Comparison of ENCODE assay signal across 15 mouse cellular contexts in genomic region chr7:75872697-75873096, GRCm38 (mm10). TPM values are rescaled to one million over a fixed set of nuclear protein-coding genes. Genes with fewer than 3 reads are reported as not detected.
DNase-seq lines count a peak whose midpoint lies in the region; ATAC-seq and TF ChIP-seq lines count a peak whose summit lies in the region.
"Had no signal": no experiment of that assay in that cellular context is flagged by ENCODE, and none has a peak within 500 bp of the region (broad histone marks: within the 10 kb centered on the region; RNA-seq: fewer than 3 reads in every experiment).

No protein-coding gene starts in this region.

- H3K27me3 ChIP-seq in liver, embryonic 15.5 days = no peaks in the 10 kb centered on the region
- H3K27me3 ChIP-seq in liver, embryonic 11.5 days (replicated peaks; ENCODE audit: control insufficient read depth, insufficient read depth, low read length) = no peaks in the 10 kb centered on the region
- no peaks in the 10 kb centered on the region for H3K27me3 ChIP-seq in forebrain, postnatal 0 days (ENCODE audit: insufficient read depth, low read length)

- H3K36me3 ChIP-seq in liver, embryonic 15.5 days (replicated peaks) = peaks cover 67% of the 10 kb centered on the region
- H3K36me3 ChIP-seq in liver, embryonic 11.5 days (ENCODE audit: control insufficient read depth, insufficient read depth, low read length) = peaks cover 4% of the 10 kb centered on the region; the same call in 1 of the 2 replicates
- peaks cover 22% of the 10 kb centered on the region for H3K36me3 ChIP-seq in forebrain, postnatal 0 days (ENCODE audit: insufficient read depth)

- no peak overlapping the region for H3K9ac ChIP-seq in liver, embryonic 15.5 days
- H3K9ac ChIP-seq in liver, embryonic 11.5 days (ENCODE audit: low read depth, low read length) = no peak overlapping the region
- H3K9ac ChIP-seq in forebrain, postnatal 0 days = no peak overlapping the region
- H3K9ac ChIP-seq: hindbrain, embryonic 14.5 days had no signal

- WGBS in liver, embryonic 15.5 days (ENCODE audit: insufficient replicate concordance) = 82% methylated on average over 8 of the region's 8 CpGs
- 87% methylated on average over 8 of the region's 8 CpGs for WGBS in liver, embryonic 11.5 days
- 76% methylated on average over 8 of the region's 8 CpGs for WGBS in bone marrow, adult 2 months
- 87% methylated on average over 8 of the region's 8 CpGs for WGBS in forebrain, postnatal 0 days

- no peak for TF ChIP-seq POLR2A in bone marrow, adult 2 months (IDR thresholded peaks at IDR 0.05; ENCODE audit: borderline replicate concordance, control insufficient read depth, low read depth, low read length)

- H3K4me1 ChIP-seq in liver, embryonic 15.5 days (replicated peaks) = peaks cover 39% of the 10 kb centered on the region
- no peaks in the 10 kb centered on the region; the same call in 1 of the 2 replicates for H3K4me1 ChIP-seq in liver, embryonic 11.5 days (replicated peaks; ENCODE audit: control insufficient read depth, insufficient read depth, low read length)
- H3K4me1 ChIP-seq in bone marrow, adult 2 months (ENCODE audit: control insufficient read depth, insufficient read depth, low read length) = peaks cover 5% of the 10 kb centered on the region; the same call in 1 of the 2 replicates
- no peaks in the 10 kb centered on the region for H3K4me1 ChIP-seq in forebrain, postnatal 0 days (ENCODE audit: insufficient read depth)

- intact Hi-C loops in heart, postnatal 10 days (cut with DNase I) = no loop called here

- no peak overlapping the region for H3K4me3 ChIP-seq in liver, embryonic 15.5 days (replicated peaks)
- H3K4me3 ChIP-seq in liver, embryonic 11.5 days (ENCODE audit: low read depth, low read length) = no peak overlapping the region
- H3K4me3 ChIP-seq in bone marrow, adult 2 months (replicated peaks; ENCODE audit: control insufficient read depth, low read depth, low read length) = no peak overlapping the region
- H3K4me3 ChIP-seq in forebrain, postnatal 0 days (ENCODE audit: low read depth, low read length) = no peak overlapping the region
- H3K4me3 ChIP-seq: embryonic facial prominence, embryonic 10.5 days; heart, embryonic 10.5 days had no signal

- H3K27ac ChIP-seq in liver, embryonic 15.5 days (replicated peaks) = peak overlapping the region; percentile 53
- H3K27ac ChIP-seq in liver, embryonic 11.5 days (ENCODE audit: low read depth, low read length) = no peak overlapping the region
- H3K27ac ChIP-seq in bone marrow, adult 2 months (ENCODE audit: control insufficient read depth, insufficient read depth, low read depth, low read length, poor library complexity) = peak overlapping the region; percentile 53
- no peak overlapping the region for H3K27ac ChIP-seq in forebrain, postnatal 0 days (ENCODE audit: low read depth, low read length)
- H3K27ac ChIP-seq: embryonic facial prominence, embryonic 10.5 days; heart, embryonic 10.5 days; hindbrain, embryonic 14.5 days had no signal

- TF ChIP-seq CTCF in bone marrow, adult 2 months (IDR thresholded peaks at IDR 0.05; ENCODE audit: control insufficient read depth, insufficient read depth, low read length) = no peak
- TF ChIP-seq CTCF in forebrain, postnatal 0 days (IDR thresholded peaks at IDR 0.05; ENCODE audit: low read depth) = no peak

- H3K9me3 ChIP-seq in liver, embryonic 15.5 days (replicated peaks) = no peaks in the 10 kb centered on the region
- no peaks in the 10 kb centered on the region for H3K9me3 ChIP-seq in liver, embryonic 11.5 days (ENCODE audit: control insufficient read depth, low read length)
- no peaks in the 10 kb centered on the region for H3K9me3 ChIP-seq in forebrain, postnatal 0 days (ENCODE audit: low read length)
- H3K9me3 ChIP-seq: embryonic facial prominence, embryonic 10.5 days; heart, embryonic 10.5 days had no signal

- no peak overlapping the region for H3K4me2 ChIP-seq in liver, embryonic 15.5 days
- no peak overlapping the region for H3K4me2 ChIP-seq in liver, embryonic 11.5 days
- H3K4me2 ChIP-seq in forebrain, postnatal 0 days (ENCODE audit: low read depth) = no peak overlapping the region
- H3K4me2 ChIP-seq: hindbrain, embryonic 14.5 days had no signal

- peak; percentile 80 for DNase-seq in heart, adult 11 months
- no peak for DNase-seq in heart, postnatal 10 days
- DNase-seq in liver, embryonic 11.5 days (ENCODE audit: low spot score) = no peak
- no peak for DNase-seq in forebrain, postnatal 0 days
- DNase-seq: cerebellum, adult 18-20 months; gastrocnemius, postnatal 36 days; heart, adult 18-20 months; heart, postnatal 14 days had no signal

- no peak for ATAC-seq in liver, embryonic 15.5 days (ENCODE audit: insufficient read depth)
- no peak for ATAC-seq in liver, embryonic 11.5 days (replicated peaks; ENCODE audit: low FRiP score)
- ATAC-seq in megakaryocyte progenitor cell, adult 5-6 weeks (replicated peaks; ENCODE audit: poor library complexity) = peak; percentile 1; the same call in 1 of the 2 replicates
- no peak for ATAC-seq in forebrain, postnatal 0 days
- ATAC-seq: forebrain, embryonic 14.5 days had no signal

RNA-seq across cellular contexts. Expression of gene Klhl25, which starts 24.6 kb away (rescaled TPM):
- 10 to 100 TPM in 1 of 2 experiments, 1 to 10 TPM in 1; 7.1 to 10.7 TPM for total RNA-seq in heart, postnatal 10 days (2021)
- polyA plus RNA-seq in liver, embryonic 15.5 days (2015; fragmentation: Nextera tagmentation; extraction: Ambion mirVana) = 15.5 and 19.8 TPM in 2 replicates
- 11.6 and 12.9 TPM in 2 replicates for polyA plus RNA-seq in liver, embryonic 11.5 days (2014; fragmentation: Nextera tagmentation; extraction: Ambion mirVana)
- polyA plus RNA-seq in bone marrow, adult 2 months (2011; ENCODE audit: insufficient read depth, insufficient read length, low replicate concordance, missing spikeins) = 17.1 and 24.2 TPM in 2 replicates
- total RNA-seq in megakaryocyte progenitor cell, adult 5-6 weeks (2015) = 4.0 and 5.4 TPM in 2 replicates
- total RNA-seq in megakaryocyte progenitor cell, adult 5-6 weeks (2017) = 8.7 and 9.0 TPM in 2 replicates
- total RNA-seq in forebrain, postnatal 0 days (2014; rRNA removed) = 37.0 and 41.2 TPM in 2 replicates
- 16.6 and 18.5 TPM in 2 replicates for polyA plus RNA-seq in forebrain, postnatal 0 days (2015; fragmentation: Nextera tagmentation; extraction: Ambion mirVana)

Comparison
In these comparisons a context has a peak if more than half of its experiments do, and no peak if none do; other contexts are left out.
1. H3K27ac ChIP-seq: peak in liver, embryonic 15.5 days (single experiment) and bone marrow, adult 2 months (single experiment); none in liver, embryonic 11.5 days (single experiment) and forebrain, postnatal 0 days (single experiment).